Mouse (Mus musculus) lung, postnatal 4 days (tissue): ENCODE results near the gene Zfp428.
"Not testable (repeated sequence)": the region's sequence is repeated elsewhere in the genome, so short reads cannot be mapped to it uniquely, and the experiment has no call there.

ENCODE experiments used
- DNase-seq, 2 experiments: peaks; one replicate each; pipeline ENCODE4 v3.0.0; 2021

The Zfp428 gene

DNA sequence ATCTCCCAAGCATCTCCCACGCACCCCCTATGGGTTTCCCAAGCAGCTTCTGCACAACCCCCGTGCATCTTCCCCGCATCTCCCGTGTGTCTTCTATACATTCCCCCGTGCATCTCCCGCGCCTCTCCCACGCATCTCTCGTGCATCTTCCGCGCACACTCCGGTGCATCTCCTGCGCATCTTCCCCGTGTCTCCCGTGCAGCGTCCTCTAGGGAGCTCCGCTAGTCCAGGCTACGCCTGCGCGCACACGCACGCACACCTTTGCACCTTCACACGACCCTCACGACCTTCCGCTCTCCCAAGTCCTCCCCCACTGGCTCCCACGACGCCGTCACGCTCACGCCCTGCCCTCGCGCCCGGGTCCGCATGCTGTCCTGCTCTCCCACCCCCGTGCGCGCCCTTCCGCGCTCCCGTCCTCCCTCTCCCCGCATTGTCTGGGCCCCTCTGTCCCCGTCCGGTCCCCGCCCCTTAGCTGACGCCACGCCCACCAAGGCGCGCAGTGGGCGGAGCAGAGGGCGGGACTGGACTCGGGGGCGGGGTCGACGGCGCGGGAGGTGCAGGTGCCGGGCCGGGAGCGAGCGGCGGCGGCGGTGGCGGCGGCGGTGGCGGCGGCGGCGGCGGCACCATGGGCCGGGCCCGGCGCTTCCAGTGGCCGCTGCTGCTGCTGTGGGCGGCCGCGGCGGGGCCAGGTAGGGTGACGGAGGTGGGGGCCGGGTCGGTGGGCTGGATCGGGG lies 25.2 kb upstream of the Zfp428 start, which contains the start of gene Cadm4:
TSS of gene Cadm4 (plus strand) at position 550 of the 734 bp plus-strand sequence.
- DNase-seq: peak; percentile 84 to 88

DNA sequence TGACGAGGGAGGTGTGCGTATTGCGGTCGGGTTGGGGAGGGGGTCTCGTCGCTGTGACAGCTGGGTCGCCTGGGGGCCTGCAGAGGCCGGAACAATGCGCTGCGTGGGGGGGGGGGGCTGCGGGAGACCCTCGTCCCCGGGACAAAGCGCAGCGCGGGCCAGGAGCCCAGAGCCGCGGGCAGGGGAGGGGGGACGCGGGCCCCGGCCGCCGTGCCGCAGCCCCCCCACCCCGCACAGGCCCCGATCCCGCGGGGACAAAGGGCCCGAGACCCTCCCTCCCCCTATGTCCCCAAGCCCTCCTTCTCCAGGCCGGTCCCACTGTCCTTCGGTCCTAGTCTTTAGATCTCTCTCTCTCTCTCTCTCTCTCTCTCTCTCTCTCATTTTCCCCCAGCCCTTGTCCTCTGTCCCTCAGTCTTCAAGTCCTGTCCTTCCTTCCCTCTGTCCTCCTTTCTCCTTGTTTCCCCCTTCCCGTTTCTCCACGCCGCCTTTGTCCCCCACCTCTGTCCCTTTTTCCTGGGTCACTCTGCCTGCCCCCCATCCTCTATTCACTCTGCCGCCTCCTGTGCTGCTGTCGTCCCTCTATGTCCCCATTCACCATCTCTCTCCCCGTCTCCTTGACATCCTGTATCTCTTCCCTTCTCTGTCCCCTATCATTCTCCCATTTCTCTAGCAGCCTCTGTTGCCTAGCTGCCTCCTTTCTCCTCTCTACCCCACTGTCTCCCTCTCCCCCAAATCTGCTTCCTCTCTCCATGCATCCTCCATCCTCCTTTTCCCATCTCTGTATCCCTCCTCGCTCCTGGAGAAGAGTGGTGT lies 24.4 kb upstream of the Zfp428 start:
- no peak for DNase-seq

DNA sequence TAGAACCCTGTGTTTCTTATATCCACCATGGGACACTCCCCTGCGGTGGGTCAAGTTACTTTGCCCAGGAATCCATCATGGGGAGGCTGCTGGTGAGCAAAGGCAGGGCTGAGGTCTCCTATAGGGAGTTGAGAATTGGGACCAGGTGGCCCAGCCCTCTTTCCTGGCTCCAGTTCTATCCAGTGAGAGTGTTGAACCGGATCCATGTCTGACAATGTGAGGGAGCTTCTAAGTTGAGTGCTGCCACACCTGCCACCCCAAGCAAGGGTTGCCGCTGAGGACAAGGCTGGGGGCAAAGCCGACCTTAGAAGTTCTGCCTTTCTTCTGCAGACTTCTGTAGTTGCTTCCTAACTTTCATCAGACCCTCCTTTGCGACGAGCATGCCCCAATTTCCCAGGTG lies 23.5 kb upstream of the Zfp428 start:
- not testable (repeated sequence) for DNase-seq

DNA sequence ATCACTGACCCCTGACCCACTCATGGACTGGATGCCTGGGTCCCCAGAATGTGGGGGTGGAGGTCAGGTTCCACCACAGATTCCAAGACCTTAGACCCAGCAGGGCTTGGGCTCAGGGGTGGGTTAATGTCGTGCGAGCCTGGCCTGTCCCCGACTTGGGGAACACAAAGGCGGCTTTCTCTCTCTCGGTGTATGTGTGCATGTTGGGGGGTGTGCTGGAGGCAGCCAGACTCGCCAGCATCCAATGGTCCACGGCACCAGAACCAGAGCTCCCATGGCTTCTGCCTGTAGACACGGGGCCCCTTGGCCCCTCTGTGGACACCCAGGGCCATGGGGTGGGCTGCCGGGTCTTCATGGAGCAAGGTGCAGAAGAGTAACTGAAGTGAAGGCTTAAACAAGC lies 21.3 kb upstream of the Zfp428 start:
- DNase-seq: no peak

DNA sequence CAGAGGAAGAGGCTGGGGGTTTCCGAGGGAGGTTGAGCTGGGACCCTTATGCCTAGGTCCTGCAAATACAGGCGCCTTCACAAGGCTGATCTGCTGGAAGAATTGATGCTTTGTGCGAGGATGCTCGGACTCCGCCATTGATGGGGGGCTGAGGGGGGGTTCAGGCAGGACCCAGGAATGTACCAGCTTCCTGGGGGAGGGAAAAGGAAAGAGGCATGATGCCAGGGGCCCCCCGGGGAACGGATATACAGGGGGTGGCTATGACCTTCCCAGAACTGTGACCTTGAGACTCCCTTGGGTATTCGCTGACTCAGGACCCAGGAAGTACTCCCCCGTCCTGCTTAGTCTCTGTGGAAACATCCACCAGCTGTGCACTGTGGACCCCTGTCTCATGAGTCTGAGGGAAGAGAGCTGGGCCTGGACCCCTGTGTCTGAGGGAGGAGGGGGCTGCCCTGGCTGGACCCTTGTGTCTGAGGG lies 20.1 kb upstream of the Zfp428 start:
- no peak for DNase-seq

DNA sequence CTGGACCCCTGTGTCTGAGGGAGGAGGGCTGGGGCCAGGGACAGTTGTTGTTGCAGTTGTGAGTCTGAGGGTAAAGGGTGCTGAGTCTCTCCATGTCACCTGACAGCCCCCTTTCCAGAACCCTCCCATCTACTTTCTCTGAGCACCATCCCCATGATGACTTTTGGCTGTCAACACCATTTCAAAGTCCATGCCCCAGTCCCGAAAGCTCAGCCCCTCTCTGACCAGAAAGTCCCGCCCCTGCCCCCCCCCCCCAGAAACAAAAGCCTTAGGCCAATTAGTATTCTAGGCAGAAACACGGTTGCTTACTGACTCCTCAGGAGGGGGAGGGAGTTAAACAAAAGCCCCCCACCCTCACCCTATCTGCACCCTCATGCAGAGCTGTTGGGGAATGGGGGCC lies 19.4 kb upstream of the Zfp428 start:
- no peak for DNase-seq

DNA sequence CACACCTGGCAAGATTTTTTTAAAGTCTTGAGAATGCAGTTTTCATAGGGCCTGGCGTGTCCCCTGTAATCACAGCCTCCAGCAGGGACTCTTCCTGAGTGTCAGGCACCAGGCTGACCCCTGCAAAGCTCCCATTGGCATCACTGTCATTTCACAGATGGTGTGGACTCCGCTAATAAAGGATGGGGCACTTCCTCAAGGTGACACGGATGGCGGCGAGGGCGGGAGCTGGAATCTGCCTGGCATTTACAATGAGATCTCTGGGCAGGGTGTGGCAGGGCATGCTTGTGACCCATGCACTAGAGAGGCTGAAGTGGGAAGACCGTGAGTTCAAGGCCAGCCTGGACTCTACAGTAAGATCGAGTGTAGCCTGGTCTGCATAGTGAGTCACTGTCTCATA lies 18.5 kb upstream of the Zfp428 start:
- DNase-seq: no peak

DNA sequence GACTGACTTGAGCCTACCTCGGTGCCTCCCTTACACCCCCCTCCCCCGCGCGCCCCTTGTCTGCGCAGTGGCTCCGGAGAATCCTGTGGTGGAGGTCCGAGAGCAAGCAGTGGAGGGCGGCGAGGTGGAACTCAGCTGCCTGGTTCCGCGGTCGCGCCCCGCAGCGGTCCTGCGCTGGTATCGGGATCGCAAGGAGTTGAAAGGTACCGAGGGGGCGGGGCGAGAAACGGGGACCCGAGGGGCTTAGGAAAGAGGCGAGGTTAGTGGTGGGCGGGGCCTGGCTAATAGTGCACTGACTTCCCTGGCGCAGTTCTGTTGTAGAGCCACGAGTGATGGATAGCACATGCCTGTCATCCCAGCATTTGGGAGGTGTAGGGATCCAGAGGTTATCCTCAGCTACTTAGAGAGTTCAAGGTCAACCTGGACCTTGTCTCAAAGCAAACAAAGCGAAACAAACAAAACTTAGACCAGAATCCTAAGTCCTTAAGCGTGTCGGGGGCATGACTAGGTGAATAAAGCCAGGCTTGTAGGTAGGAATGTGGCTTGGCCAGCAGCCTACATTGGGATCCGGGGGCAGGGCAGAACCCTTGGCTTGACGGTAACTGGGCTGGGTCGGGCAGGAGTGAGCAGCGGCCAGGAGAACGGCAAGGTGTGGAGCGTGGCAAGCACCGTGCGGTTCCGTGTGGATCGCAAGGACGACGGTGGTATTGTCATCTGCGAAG lies 6.8 kb upstream of the Zfp428 start:
- peak in 1 of 2 experiments; percentile 33 for DNase-seq

DNA sequence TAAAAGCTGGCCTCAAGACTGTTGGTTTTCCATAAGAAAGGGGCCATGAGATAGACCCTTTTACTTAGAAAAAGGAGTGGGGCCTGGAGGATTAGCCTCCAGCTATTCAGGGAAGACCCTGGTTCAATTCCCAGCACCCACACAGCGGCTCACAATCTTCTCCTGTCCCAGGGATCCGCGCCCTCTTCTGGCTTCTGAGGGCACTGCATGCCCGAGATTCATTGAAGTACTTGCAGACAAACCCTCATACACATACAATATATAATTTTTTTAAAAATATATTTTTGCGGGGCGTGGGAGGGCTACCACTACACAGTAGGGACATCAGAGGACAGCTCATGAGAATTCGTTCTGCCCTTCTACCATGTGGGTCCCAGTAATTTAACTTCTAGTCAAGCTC lies 5.9 kb upstream of the Zfp428 start:
- DNase-seq: peak in 1 of 2 experiments; percentile 53

DNA sequence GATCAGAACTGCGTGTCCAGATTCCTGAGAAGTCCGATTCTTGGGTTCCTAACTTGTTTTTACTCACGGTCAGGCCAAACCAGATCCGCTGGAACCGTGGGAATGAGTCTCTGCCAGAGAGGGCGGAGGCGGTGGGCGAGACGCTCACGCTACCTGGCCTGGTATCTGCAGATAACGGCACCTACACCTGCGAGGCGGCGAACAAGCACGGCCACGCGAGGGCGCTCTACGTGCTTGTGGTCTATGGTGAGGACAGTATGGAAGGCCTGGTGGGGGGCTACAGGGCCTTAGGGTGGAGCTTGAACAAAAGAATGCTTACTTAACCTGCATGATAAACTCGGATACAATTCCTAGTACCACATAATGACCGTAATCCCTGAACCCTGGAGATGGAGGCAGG lies 5.3 kb upstream of the Zfp428 start:
- DNase-seq: peak; percentile 52 to 57

DNA sequence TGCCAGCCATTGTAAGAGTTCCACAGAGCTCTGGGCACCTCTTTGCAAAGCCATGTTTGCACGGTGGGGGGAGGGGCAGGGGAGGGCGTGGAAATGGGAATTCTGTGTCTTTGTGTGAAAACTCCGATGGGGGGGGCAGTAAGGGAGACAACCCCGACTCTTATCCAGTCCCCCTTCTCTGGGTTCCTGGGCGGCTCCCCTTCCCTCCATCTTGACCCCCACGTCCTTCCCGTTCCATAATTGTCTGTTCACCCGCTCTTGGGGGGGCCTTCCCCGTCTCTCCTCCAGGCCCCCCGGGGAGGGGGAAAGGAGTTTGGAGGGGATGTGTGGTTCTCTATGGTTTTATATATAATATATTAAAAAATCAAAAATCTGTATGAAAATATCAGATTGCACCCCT lies 2.8 kb upstream of the Zfp428 start:
- no peak for DNase-seq

DNA sequence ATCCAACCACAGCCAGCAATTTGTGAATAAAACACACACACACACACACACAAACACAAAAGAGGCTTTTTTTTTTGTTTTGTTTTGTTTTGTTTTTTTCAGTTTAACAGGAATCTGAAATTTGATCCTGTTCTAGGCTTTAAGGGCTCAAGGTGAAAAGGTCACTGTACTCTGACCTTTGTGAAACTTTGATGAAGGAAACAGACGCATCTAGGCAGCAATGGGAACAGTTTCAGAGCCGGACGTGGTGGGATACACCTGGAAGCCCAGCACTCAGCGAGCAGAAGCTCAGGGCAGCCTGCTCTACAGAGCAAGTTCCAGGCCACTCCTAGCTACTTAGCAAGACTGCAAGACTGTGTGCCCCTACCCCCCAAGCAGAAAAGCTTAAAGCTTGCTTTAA lies 1.9 kb upstream of the Zfp428 start:
- no peak for DNase-seq

DNA sequence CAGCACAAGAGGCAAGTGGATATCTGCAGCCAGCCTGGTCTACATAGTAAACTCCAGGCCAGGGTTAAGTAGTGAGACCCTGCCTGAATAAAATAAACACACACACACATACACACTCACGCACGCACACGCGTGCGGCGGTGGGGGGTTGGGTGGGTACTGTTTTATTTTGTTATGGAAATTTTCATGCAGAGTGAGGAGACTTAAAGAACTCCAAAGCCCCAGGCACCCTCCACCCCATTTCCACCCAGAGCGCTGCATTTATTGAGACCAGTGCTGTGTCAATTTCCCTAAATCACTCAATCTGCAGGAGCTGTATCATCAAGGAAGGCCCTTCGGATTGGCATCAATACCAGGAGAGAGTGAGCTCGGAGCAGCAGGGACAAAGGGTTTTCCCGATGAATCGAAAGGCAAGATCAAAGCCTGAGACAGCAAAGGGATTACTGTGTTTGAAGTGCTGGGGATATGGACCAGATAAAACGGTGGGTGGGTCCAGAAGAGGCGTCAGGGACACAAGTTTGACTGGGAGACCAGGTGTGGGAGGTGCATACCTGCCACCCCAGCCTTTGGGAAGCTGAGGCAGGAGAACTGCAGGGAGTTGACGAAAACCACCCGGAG lies 1.2 kb upstream of the Zfp428 start:
- DNase-seq: no peak

DNA sequence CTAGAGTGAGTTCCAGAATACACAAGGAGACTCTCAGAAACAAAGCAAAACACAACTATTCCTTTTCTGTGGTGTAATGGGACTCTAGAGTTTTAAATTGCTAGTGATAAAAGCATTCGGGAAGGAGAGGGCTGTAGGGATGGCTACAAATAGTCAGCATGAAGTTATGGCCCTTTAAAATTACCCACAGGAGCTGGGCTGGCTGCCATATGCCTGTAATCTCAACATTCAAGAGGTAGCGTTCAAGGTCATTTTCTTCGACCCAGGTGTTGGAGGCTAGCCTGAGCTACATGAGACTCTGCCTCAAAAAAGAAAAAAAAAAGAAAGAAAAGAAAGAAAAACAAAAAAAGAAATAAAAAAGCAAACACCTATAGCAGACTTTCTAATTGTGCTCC lies 744 bp upstream of the Zfp428 start:
- DNase-seq: no peak

DNA sequence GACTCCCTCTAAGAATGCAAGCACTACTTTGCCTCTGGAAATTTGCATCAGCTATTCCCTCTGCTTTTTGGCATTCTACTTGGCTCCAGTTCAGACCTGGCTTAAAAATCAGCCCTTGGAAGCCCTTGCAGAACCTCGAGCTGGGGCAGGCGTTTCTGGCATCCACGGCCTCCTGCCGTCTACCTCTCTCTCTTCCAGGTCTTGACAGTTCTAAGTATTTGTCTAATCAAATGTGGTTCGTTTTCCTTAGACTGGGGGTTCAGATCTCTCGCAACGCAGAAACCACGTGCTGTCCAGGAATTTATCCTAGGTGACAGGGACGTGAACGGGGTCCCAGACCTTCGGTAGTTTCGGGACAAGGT lies 349 bp upstream of the Zfp428 start:
- peak; percentile 33 to 39 for DNase-seq

DNA sequence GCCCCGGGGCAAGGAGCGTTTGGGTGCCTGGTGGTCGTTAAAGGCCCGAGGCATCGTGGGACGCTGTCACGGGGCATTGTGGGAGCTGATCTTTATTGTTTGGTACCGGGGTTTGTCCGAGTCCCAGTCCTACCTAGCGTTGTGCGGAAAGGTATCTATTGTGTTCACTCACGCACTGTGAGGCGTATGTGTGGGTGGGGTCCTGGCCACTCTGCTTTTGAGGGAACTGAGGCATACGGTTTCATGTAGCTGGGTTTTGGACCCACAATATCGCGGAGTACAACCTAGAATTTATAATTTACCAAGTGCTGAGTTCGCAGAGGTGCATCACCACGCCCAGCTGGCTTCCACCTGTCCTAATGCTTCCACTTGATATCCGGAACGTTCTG lies 914 bp downstream of the Zfp428 start:
- DNase-seq: no peak

DNA sequence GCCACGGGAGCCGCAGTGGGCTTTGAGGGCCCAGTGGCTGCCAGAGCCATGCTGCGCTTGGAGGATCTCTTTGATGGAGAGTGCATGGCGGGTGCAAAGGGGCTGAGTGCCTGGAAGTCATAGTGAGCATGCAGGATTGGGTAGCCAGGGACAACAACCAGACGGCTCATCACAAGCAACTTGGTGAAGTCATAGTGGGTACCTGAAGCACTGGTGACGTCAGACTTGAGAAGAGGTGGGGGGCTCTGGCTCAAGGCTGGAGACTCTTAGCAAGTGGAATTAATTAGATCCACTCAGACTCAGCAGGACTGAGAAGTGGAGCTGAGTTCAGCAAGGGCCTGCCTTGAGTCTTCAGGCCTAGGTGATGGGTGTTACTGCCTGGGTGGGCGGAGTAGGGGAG lies 5.5 kb downstream of the Zfp428 start, which contains the start of gene AC161166.1:
TSS of gene AC161166.1 (minus strand) at position 101 of the 400 bp plus-strand sequence.
- no peak for DNase-seq

DNA sequence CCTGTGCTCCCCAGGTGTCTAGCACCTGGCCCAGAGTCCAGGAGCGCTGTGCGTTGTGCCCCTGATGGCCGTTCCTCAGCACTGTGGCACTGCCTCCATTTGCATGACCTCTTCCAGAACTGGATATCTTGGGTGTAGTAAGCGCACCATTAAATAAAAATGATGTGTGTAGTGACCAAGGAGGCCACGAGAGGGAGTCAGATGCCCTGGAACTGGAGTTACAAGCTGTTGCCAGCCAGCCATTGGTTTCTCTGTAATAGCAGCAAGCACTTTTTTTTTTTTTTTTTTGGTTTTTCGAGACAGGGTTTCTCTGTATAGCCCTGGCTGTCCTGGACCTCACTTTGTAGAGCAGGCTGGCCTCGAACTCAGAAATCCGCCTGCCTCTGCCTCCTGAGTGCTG lies 9.5 kb downstream of the Zfp428 start:
- not testable (repeated sequence) for DNase-seq

DNA sequence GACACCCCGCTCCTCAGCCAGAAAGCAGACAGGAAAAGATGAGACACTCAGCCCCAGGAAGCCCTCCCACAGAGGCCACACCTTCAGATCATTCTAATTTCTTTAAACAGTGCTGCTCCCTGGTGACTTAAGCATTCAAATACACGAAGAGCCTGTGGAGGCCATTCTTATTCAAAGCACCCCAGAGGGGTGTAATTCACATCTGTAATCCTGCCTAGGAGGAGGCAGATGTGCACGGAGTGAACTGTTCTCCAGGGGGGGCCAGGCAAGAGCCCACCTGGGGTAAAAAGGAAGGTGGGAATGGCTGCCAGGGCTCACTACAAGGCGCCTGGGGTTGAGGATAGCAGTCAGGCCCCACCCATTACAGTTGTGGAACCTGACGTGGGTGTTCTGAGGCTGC lies 10.3 kb downstream of the Zfp428 start:
- no peak for DNase-seq

DNA sequence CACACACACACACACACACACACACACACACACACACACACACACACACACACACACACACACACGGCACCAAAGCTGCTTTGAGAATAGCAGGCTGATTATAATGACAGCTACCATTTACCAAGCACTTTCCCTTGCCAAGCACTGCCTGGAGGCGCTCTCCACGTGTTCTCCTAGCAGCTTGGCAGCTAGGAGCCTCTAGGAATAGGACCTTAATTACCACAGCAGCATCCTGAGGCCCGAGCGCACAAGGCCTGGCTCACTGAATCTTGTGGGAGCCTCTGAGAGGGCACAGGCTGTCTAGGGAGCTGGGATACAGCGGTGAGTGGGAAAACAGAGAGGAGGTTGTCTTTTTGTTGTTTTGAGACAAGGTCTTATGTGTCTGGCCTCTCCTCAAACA lies 10.8 kb downstream of the Zfp428 start:
- no peak for DNase-seq

DNA sequence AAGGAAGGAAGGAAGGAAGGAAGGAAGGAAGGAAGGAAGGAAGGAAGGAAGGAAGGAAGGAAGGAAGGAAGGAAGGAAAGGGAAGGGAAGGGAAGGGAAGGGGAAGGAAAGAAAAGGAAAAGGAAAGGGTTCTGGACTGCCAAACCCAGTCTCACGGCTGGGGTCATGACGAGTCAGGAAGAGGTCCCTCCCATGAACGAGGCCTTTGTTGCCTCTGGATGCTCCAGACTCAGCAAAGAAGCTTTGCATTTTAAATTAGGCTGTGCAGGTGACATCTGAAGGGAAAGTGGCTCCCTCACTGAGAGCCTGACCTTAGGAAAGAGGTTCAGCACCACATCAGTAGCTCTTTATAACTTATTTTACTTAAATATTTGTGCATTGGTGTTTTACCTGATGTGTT lies 12.3 kb downstream of the Zfp428 start:
- DNase-seq: no peak

DNA sequence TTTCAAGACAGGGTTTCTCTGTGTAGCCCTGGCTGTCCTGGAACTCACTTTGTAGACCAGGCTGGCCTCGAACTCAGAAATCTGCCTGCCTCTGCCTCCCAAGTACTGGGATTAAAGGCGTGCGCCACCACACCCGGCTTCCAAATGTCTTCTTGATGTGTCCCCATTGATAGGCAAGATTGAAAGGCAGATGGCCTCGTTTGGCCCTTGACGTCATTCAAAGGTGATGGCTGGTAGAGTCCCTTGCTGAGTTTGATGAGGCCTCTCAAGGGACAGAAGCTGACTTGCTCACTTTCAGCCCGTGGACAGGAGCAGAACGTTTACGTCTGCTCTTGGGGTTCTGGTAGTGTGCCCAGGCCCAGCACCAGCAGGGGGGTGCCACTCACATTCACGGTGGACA lies 13.2 kb downstream of the Zfp428 start:
- not testable (repeated sequence) for DNase-seq

DNA sequence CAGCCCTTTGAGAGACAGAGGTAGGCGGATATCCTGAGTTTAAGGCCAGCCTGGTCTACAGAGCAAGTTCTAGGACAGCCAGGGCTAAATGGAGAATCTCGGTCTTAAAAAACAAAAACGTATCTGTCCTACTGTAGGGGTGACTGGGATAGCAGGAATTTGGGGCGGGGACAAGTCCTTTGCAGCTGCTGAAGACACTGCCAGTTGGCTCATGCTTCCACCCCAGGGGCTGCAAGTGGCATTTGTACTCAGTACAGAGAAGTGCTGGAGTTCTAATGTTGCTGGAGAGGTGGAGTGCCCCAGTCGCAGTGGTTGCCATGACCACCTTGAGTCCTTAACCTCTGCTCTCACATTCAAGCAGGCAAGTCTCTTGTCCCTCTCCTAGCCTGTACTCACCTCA lies 16.0 kb downstream of the Zfp428 start:
- DNase-seq: no peak
